Mouse (Mus musculus) T-cell, adult 66 days (primary cell): ENCODE results near the gene Hypk. TPM values are rescaled to one million over a fixed set of nuclear protein-coding genes. Genes with fewer than 3 reads are reported as not detected.

Experiments used
- total RNA-seq, 2 experiments: library from RNA; stranded (reverse); gene quantifications; 3 replicates in 1 of 2; 4 replicates in 1 of 2; pipeline ENCODE4 v1.2.4; 2023

Gene Hypk
- total RNA-seq: 10 to 100 TPM; 45.9 to 47.4 TPM

DNA sequence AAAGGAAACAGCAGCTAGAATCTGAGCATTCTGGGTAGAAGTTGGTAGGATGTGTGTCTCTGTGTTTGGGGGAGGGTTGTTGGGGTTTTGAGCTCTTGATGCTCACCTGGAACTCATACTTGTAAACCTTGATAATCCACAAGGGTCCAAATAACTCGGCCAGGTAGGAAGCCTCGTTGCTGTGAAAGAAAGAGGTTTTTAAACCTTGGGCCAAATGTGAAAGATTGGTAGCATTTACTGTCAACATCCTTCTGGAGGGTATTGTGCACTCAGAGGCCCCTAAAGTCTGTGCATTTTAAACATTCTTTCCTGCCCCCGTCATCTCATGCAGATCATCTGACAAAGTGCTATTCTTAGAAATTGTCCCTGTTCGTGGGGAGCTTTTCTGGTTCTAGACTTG lies at the start of gene Hypk:
TSS of gene Hypk (plus strand) at position 301 of the 400 bp plus-strand sequence.

DNA sequence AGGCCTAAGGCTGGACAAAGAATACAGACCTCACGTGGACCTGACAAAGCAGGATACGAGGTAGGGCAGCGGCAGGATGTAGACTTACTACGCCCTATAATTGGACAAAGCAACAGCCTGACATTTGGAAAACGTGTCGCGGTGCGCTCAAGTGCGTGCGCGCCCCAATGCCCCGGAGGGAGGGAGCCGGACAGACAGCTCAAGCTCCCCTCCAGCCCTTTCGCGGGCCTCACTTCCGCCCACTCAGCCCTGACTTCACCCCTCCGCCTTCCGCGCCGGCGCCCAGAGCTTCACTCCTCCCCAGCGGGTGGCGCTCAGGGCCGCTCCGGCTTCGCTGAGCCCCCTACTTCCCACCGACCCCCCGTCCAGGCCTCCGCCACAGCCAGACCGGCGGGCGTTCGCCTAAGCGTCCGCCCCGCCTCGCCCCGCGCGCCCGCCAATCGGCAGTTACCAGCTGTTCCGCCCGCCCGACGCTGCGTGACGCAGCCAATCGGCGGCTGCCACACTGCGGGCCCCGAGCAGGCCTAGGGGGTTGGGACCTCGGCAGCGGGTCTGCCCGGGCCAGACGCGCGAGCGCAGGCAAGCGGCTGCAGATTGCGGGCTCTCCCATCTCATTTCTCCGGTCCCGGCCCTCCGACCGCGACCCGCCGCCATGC lies 39.6 kb upstream of the Hypk start, which contains the start of the genes Pdia3 and Catsper2:
TSS of gene Pdia3 (plus strand) at position 389 of the 656 bp plus-strand sequence.
TSS of gene Catsper2 (minus strand) at position 406 of the 656 bp plus-strand sequence.

GRCm38 (mm10) chr2:121444178-121444577 lies 8.9 kb upstream of the Hypk start, which contains the start of gene Ell3:
Gene Ell3, minus strand, starts transcription at chr2:121444278.

GRCm38 (mm10) chr2:121448739-121449535 lies 4.2 kb upstream of the Hypk start, which contains the start of gene Serf2:
Gene Serf2, plus strand, starts transcription at chr2:121449195.

DNA sequence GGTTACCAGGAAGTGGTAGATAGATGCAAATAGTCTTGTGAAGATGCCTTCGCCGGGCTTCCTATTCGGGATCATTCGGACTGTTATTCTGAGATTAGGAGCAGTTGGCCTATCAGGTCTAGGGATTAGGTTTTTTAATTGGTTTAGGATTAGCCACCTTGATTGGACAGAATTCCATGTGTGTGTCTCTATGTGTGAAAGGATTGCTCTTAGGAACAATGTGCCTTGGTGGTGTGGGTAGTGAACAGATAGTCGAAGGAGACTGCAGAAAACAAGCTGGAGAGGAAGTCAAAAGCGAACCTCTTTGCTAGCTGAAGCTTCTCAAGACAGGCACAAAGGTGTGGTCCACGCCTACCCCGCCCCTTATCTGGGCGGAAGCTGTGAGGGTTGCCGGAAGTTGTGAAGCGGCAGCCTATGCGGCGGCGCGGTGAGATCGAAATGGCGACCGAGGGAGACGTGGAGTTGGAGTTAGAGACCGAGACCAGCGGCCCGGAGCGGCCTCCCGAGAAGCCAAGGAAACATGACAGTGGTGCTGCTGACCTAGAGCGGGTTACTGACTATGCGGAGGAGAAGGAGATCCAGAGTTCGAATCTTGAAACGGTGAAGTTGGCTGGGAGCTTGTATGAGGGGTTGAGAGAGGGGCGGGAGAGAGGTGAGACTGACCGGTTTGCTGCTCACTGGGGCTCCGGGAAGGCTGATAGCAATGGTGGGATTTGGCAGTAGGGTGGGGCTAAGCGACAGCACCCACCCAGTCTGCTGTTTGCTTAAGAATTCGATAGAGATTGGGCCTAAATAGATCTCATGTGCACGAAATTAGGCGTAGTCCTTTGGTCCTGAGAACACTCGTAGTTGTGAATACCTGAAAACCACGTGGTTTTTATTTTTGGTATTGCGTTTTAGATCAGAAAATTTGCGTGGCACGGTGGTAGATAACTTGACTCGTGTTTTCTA lies 3.9 kb downstream of the Hypk start, which contains the start of gene Serinc4:
TSS of gene Serinc4 (minus strand) at position 90 of the 951 bp plus-strand sequence.

GRCm38 (mm10) chr2:121473301-121474179 lies 20.4 kb downstream of the Hypk start, which contains the start of gene Mfap1b:
Gene Mfap1b, minus strand, starts transcription at chr2:121474067.

GRCm38 (mm10) chr2:121505942-121506882 lies 53.1 kb downstream of the Hypk start, which contains the start of the genes Mfap1a and Wdr76:
Gene Mfap1a, minus strand, starts transcription at chr2:121506665.
Gene Wdr76, plus strand, starts transcription at chr2:121506723.

Other genes with a start within 250 kb of the Hypk start
- gene Trp53bp1, start 181.9 kb upstream of the Hypk start, total RNA-seq: 10 to 100 TPM; 74.6 to 88.4 TPM
- under 1 TPM; 0.09 to 0.12 TPM for gene Map1a, start 163.7 kb upstream of the Hypk start, total RNA-seq
- gene Ppip5k1, start 97.9 kb upstream of the Hypk start, total RNA-seq: 10 to 100 TPM; 15.7 to 22.4 TPM
- not detected for gene Ckmt1, start 95.6 kb upstream of the Hypk start, total RNA-seq
- gene Strc, start 66.1 kb upstream of the Hypk start, total RNA-seq: under 1 TPM; 0.67 to 0.98 TPM
- 100 to 1,000 TPM; 169 to 181 TPM for gene Pdia3, start 39.5 kb upstream of the Hypk start, total RNA-seq
- 1 to 10 TPM; 2.9 to 3.3 TPM for gene Catsper2, start 39.5 kb upstream of the Hypk start, total RNA-seq
- not detected for gene Ell3, start 9.0 kb upstream of the Hypk start, total RNA-seq
- 100 to 1,000 TPM; 283 to 321 TPM for gene Serf2, start 4.1 kb upstream of the Hypk start, total RNA-seq
- 1 to 10 TPM; 1.7 to 1.9 TPM for gene Serinc4, start 3.5 kb downstream of the Hypk start, total RNA-seq
- gene Mfap1b, start 20.8 kb downstream of the Hypk start, total RNA-seq: 10 to 100 TPM; 45.4 to 46.5 TPM
- 10 to 100 TPM; 49.5 to 49.6 TPM for gene Mfap1a, start 53.4 kb downstream of the Hypk start, total RNA-seq
- gene Wdr76, start 53.4 kb downstream of the Hypk start, total RNA-seq: 10 to 100 TPM; 18.4 to 20.8 TPM